Mouse (Mus musculus) MEL (cell line): ENCODE results near the gene Olfr605. TPM values are rescaled to one million over a fixed set of nuclear protein-coding genes. Genes with fewer than 3 reads are reported as not detected.
"Not testable (repeated sequence)": the region's sequence is repeated elsewhere in the genome, so short reads cannot be mapped to it uniquely, and the experiment has no call there.

Experiments
- DNase-seq: peaks from one replicate; pipeline ENCODE4 v3.0.0; 2011; ENCODE audit warnings: low read depth, low spot score
- H3K27ac ChIP-seq: 2 replicates; pipeline ENCODE4 v1.5.1; 2012; ENCODE audit warnings: low read depth, mild to moderate bottlenecking, control low read depth, low read length, moderate library complexity; ENCODE audit not compliant: control insufficient read depth
- H3K27me3 ChIP-seq, 2 experiments: fragments of 150-350 bp in 1 of 2; sonication (generic) in 1 of 2; 2 replicates each; pipeline ENCODE4 v1.6.1; 2012; ENCODE audit warnings: low read length in 2 of 2, mild to moderate bottlenecking in 2 of 2, improper control_type of control experiment in 1 of 2, moderate library complexity in 1 of 2; ENCODE audit not compliant: insufficient read depth in 2 of 2, control insufficient read depth in 1 of 2
- H3K36me3 ChIP-seq, 2 experiments: 2 replicates each; pipeline ENCODE4 v1.6.1; 2012 to 2014; ENCODE audit warnings: low read length in 2 of 2, improper control_type of control experiment in 1 of 2, inconsistent platforms in 1 of 2, mild to moderate bottlenecking in 1 of 2; ENCODE audit not compliant: insufficient read depth in 2 of 2, control insufficient read depth in 1 of 2
- H3K4me1 ChIP-seq, 2 experiments: fragments of 150-350 bp in 1 of 2; sonication (generic) in 1 of 2; 2 replicates each; pipeline ENCODE4 v1.6.1; 2012; ENCODE audit warnings: low read length in 2 of 2, improper control_type of control experiment in 1 of 2, mild to moderate bottlenecking in 1 of 2; ENCODE audit not compliant: insufficient read depth in 2 of 2, control insufficient read depth in 1 of 2
- H3K4me3 ChIP-seq, 2 experiments: fragments of 150-350 bp in 1 of 2; sonication (generic) in 1 of 2; 2 replicates each; pipeline ENCODE4 v1.5.1; 2012; ENCODE audit warnings: low read depth in 2 of 2, low read length in 2 of 2, mild to moderate bottlenecking in 2 of 2, moderate library complexity in 2 of 2, control low read depth in 1 of 2, improper control_type of control experiment in 1 of 2; ENCODE audit not compliant: control insufficient read depth in 1 of 2, insufficient read depth in 1 of 2
- H3K79me2 ChIP-seq: 2 replicates; pipeline ENCODE4 v1.6.1; 2012; ENCODE audit warnings: mild to moderate bottlenecking, low read length, moderate library complexity; ENCODE audit not compliant: control insufficient read depth, poor library complexity, insufficient read depth
- H3K9ac ChIP-seq: 2 replicates; pipeline ENCODE4 v1.6.1; 2012; ENCODE audit warnings: low read depth, mild to moderate bottlenecking, control low read depth, low read length, moderate library complexity; ENCODE audit not compliant: control insufficient read depth, poor library complexity, severe bottlenecking
- H3K9me3 ChIP-seq: fragments of 150-350 bp; sonication (generic); replicated peaks from 2 replicates; pipeline ENCODE4 v1.6.1; 2012; ENCODE audit warnings: mild to moderate bottlenecking, low read length, improper control_type of control experiment, moderate library complexity; ENCODE audit not compliant: insufficient read depth
- BHLHE40 ChIP-seq: IDR thresholded peaks from 2 replicates; pipeline ENCODE4 v1.6.1; 2012; ENCODE audit warnings: low read depth, mild to moderate bottlenecking, inconsistent platforms, low read length, improper control_type of control experiment, borderline replicate concordance
- JUND ChIP-seq: IDR thresholded peaks from 2 replicates; pipeline ENCODE4 v1.6.1; 2011; ENCODE audit warnings: low read depth, mild to moderate bottlenecking, improper control_type of control experiment, low read length
- MYB ChIP-seq: IDR thresholded peaks from 2 replicates; pipeline ENCODE4 v1.6.1; 2011; ENCODE audit warnings: mild to moderate bottlenecking, low read depth, low read length, improper control_type of control experiment
- NELFE ChIP-seq: IDR thresholded peaks from 2 replicates; pipeline ENCODE4 v1.6.1; 2011; ENCODE audit warnings: low read depth, low read length, improper control_type of control experiment
- SIN3A ChIP-seq: IDR thresholded peaks from 2 replicates; pipeline ENCODE4 v1.6.1; 2012; ENCODE audit warnings: low read length, improper control_type of control experiment, inconsistent platforms
- ZMIZ1 ChIP-seq: IDR thresholded peaks from 2 replicates; pipeline ENCODE4 v1.6.1; 2012; ENCODE audit warnings: low read depth, mild to moderate bottlenecking, inconsistent platforms, low read length, improper control_type of control experiment, moderate library complexity
- polyA plus RNA-seq, 2 experiments: library from polyadenylated mRNA; stranded (reverse) in 1 of 2; unstranded in 1 of 2; fragments of >175 nt in 1 of 2; fragments of >200 nt in 1 of 2; gene quantifications; 2 replicates each; pipeline versions ENCODE4 v1.2.1 to v1.2.4; 2012; ENCODE audit warnings: low replicate concordance in 2 of 2, low read depth in 1 of 2; ENCODE audit not compliant: insufficient read length in 2 of 2, insufficient read depth in 1 of 2, missing spikeins in 1 of 2
- total RNA-seq: library from RNA; depleted of rRNA; stranded (reverse); fragments of 300-350 nt; gene quantifications from 2 replicates; pipeline ENCODE4 v1.2.3, GENCODE M21; 2012; rRNA removed

Gene Olfr605
- total and polyA plus RNA-seq, 3 experiments = not detected

- not testable (repeated sequence) for H3K27ac ChIP-seq, H3K79me2 ChIP-seq, DNase-seq, H3K9ac ChIP-seq, H3K27me3 ChIP-seq, H3K4me3 ChIP-seq, H3K4me1 ChIP-seq, H3K36me3 ChIP-seq, H3K9me3 ChIP-seq
These were observed 38.7 kb downstream of the Olfr605 start for GRCm38 (mm10) chr7:103406521-103407055.

- Histone ChIP-seq H3K4me1 (no peaks in the 10 kb centered on the region), H3K27ac (no peak overlapping the region), H3K79me2 (no peaks in the 10 kb centered on the region), H3K36me3 (no peaks in the 10 kb centered on the region), H3K9ac (no peak overlapping the region), H3K4me3 (no peak overlapping the region), H3K27me3 (no peaks in the 10 kb centered on the region), H3K9me3 (no peaks in the 10 kb centered on the region)
- no peak for TF ChIP-seq NELFE
- no peak for TF ChIP-seq SIN3A
- TF ChIP-seq ZMIZ1 = no peak
- no peak for DNase-seq
These were observed 46.3 kb downstream of the Olfr605 start for GRCm38 (mm10) chr7:103398981-103399380.

GRCm38 (mm10) chr7:103397758-103398157 is 47.5 kb downstream of the Olfr605 start:
- Histone ChIP-seq H3K27me3 (no peaks in the 10 kb centered on the region), H3K9me3 (no peaks in the 10 kb centered on the region), H3K36me3 (no peaks in the 10 kb centered on the region), H3K4me1 (no peaks in the 10 kb centered on the region), H3K9ac (no peak overlapping the region), H3K27ac (no peak overlapping the region), H3K79me2 (no peaks in the 10 kb centered on the region), H3K4me3 (no peak overlapping the region)
- TF ChIP-seq ZMIZ1 = no peak
- no peak for TF ChIP-seq JUND
- no peak for TF ChIP-seq MYB
- no peak for TF ChIP-seq BHLHE40
- no peak for DNase-seq

Other genes starting within 250 kb of the Olfr605 start
- gene Olfr593, start 233.6 kb downstream of the Olfr605 start, total RNA-seq = not detected in 2 replicates
- gene Olfr593, start 233.6 kb downstream of the Olfr605 start, polyA plus RNA-seq = not detected
- not detected in 2 replicates for gene Olfr594, start 228.4 kb downstream of the Olfr605 start, total RNA-seq
- not detected for gene Olfr594, start 228.4 kb downstream of the Olfr605 start, polyA plus RNA-seq
- not detected in 2 replicates for gene Usp17ld, start 192.9 kb downstream of the Olfr605 start, total RNA-seq
- not detected for gene Usp17ld, start 192.9 kb downstream of the Olfr605 start, polyA plus RNA-seq
- not detected in 2 replicates for gene Olfr596, start 139.8 kb downstream of the Olfr605 start, total RNA-seq
- not detected for gene Olfr596, start 139.8 kb downstream of the Olfr605 start, polyA plus RNA-seq
- gene Olfr597, start 129.1 kb downstream of the Olfr605 start, total RNA-seq = not detected in 2 replicates
- gene Olfr597, start 129.1 kb downstream of the Olfr605 start, polyA plus RNA-seq = not detected
- gene Olfr598, start 121.9 kb downstream of the Olfr605 start, total RNA-seq = not detected in 2 replicates
- gene Olfr598, start 121.9 kb downstream of the Olfr605 start, polyA plus RNA-seq = not detected
- not detected in 2 replicates for gene Olfr599, start 109.5 kb downstream of the Olfr605 start, total RNA-seq
- gene Olfr599, start 109.5 kb downstream of the Olfr605 start, polyA plus RNA-seq = not detected
- not detected in 2 replicates for gene Olfr600, start 95.8 kb downstream of the Olfr605 start, total RNA-seq
- gene Olfr600, start 95.8 kb downstream of the Olfr605 start, polyA plus RNA-seq = not detected
- gene Olfr601, start 82.8 kb downstream of the Olfr605 start, total RNA-seq = not detected in 2 replicates
- not detected for gene Olfr601, start 82.8 kb downstream of the Olfr605 start, polyA plus RNA-seq
- gene Olfr603, start 59.3 kb downstream of the Olfr605 start, total RNA-seq = not detected in 2 replicates
- gene Olfr603, start 59.3 kb downstream of the Olfr605 start, polyA plus RNA-seq = not detected
- gene Usp17lc, start 30.4 kb downstream of the Olfr605 start, total RNA-seq = not detected in 2 replicates
- gene Usp17lc, start 30.4 kb downstream of the Olfr605 start, polyA plus RNA-seq = not detected
- gene Olfr606, start 3.6 kb upstream of the Olfr605 start, total RNA-seq = not detected in 2 replicates
- not detected for gene Olfr606, start 3.6 kb upstream of the Olfr605 start, polyA plus RNA-seq
- not detected in 2 replicates for gene Olfr607, start 18.7 kb upstream of the Olfr605 start, total RNA-seq
- not detected for gene Olfr607, start 18.7 kb upstream of the Olfr605 start, polyA plus RNA-seq
- not detected in 2 replicates for gene Olfr608, start 24.4 kb upstream of the Olfr605 start, total RNA-seq
- not detected for gene Olfr608, start 24.4 kb upstream of the Olfr605 start, polyA plus RNA-seq
- gene Olfr609, start 52.6 kb upstream of the Olfr605 start, total RNA-seq = not detected in 2 replicates
- not detected for gene Olfr609, start 52.6 kb upstream of the Olfr605 start, polyA plus RNA-seq
- gene Olfr610, start 66.7 kb upstream of the Olfr605 start, total RNA-seq = not detected in 2 replicates
- gene Olfr610, start 66.7 kb upstream of the Olfr605 start, polyA plus RNA-seq = not detected
- not detected in 2 replicates for gene Olfr611, start 75.4 kb upstream of the Olfr605 start, total RNA-seq
- gene Olfr611, start 75.4 kb upstream of the Olfr605 start, polyA plus RNA-seq = not detected
- gene Olfr612, start 97.3 kb upstream of the Olfr605 start, total RNA-seq = not detected in 2 replicates
- gene Olfr612, start 97.3 kb upstream of the Olfr605 start, polyA plus RNA-seq = not detected
- gene Olfr613, start 102.6 kb upstream of the Olfr605 start, total RNA-seq = not detected in 2 replicates
- gene Olfr613, start 102.6 kb upstream of the Olfr605 start, polyA plus RNA-seq = not detected
- gene Olfr615, start 110.6 kb upstream of the Olfr605 start, total RNA-seq = not detected in 2 replicates
- gene Olfr615, start 110.6 kb upstream of the Olfr605 start, polyA plus RNA-seq = not detected
- gene Olfr616, start 123.7 kb upstream of the Olfr605 start, total RNA-seq = not detected in 2 replicates
- not detected for gene Olfr616, start 123.7 kb upstream of the Olfr605 start, polyA plus RNA-seq
- gene Olfr617, start 127.6 kb upstream of the Olfr605 start, total RNA-seq = not detected in 2 replicates
- gene Olfr617, start 127.6 kb upstream of the Olfr605 start, polyA plus RNA-seq = not detected
- gene Olfr618, start 144.7 kb upstream of the Olfr605 start, total RNA-seq = not detected in 2 replicates
- not detected for gene Olfr618, start 144.7 kb upstream of the Olfr605 start, polyA plus RNA-seq
- gene Olfr619, start 155.1 kb upstream of the Olfr605 start, total RNA-seq = not detected in 2 replicates
- gene Olfr619, start 155.1 kb upstream of the Olfr605 start, polyA plus RNA-seq = not detected
- not detected in 2 replicates for gene Olfr620, start 167.1 kb upstream of the Olfr605 start, total RNA-seq
- gene Olfr620, start 167.1 kb upstream of the Olfr605 start, polyA plus RNA-seq = under 1 TPM in 1 of 2 experiments, not detected in 1; 0.03 TPM
- not detected in 2 replicates for gene Olfr622, start 197.3 kb upstream of the Olfr605 start, total RNA-seq
- not detected for gene Olfr622, start 197.3 kb upstream of the Olfr605 start, polyA plus RNA-seq
- not detected in 2 replicates for gene Olfr623, start 218.3 kb upstream of the Olfr605 start, total RNA-seq
- gene Olfr623, start 218.3 kb upstream of the Olfr605 start, polyA plus RNA-seq = not detected
- under 0.01 TPM in 1 of 2 replicates, not detected in the other for gene Olfr624, start 225.8 kb upstream of the Olfr605 start, total RNA-seq
- under 1 TPM in 1 of 2 experiments, not detected in 1; 0.04 TPM for gene Olfr624, start 225.8 kb upstream of the Olfr605 start, polyA plus RNA-seq
- not detected in 2 replicates for gene Olfr625-ps1, start 237.3 kb upstream of the Olfr605 start, total RNA-seq
- gene Olfr625-ps1, start 237.3 kb upstream of the Olfr605 start, polyA plus RNA-seq = not detected